Mouse (Mus musculus) intestine, embryonic 16.5 days (tissue): ENCODE data around the gene Tomm40. TPM values are rescaled to one million over a fixed set of nuclear protein-coding genes. Genes with fewer than 3 reads are reported as not detected.

Source experiments
- ATAC-seq: fragments of 200-750 bp; cut with Nextera tagmentation; 2 replicates; pipeline ENCODE4 v1.8.0; 2017; ENCODE audit warnings: moderate TSS enrichment, moderate library complexity
- H3K27ac ChIP-seq: fragments of 300-500 bp; sonication (generic); 2 replicates; pipeline ENCODE4 v1.5.1; 2014; ENCODE audit warnings: mild to moderate bottlenecking, low read length
- H3K27me3 ChIP-seq: fragments of 300-500 bp; sonication (generic); replicated peaks from 2 replicates; pipeline ENCODE4 v1.6.1; 2014; ENCODE audit warnings: low read length, control low read depth, mixed read lengths; ENCODE audit not compliant: control insufficient read depth, insufficient read depth
- H3K36me3 ChIP-seq: fragments of 300-500 bp; sonication (generic); 2 replicates; pipeline ENCODE4 v1.6.1; 2014; ENCODE audit warnings: low read length, control low read depth; ENCODE audit not compliant: control insufficient read depth, insufficient read depth
- H3K4me1 ChIP-seq: fragments of 300-500 bp; sonication (generic); 2 replicates; pipeline ENCODE4 v1.6.1; 2014; ENCODE audit warnings: low read length, control low read depth, mixed read lengths; ENCODE audit not compliant: control insufficient read depth, insufficient read depth
- H3K4me2 ChIP-seq: fragments of 300-500 bp; sonication (generic); 2 replicates; pipeline ENCODE4 v1.6.1; 2014; ENCODE audit warnings: low read depth, low read length, control low read depth
- H3K4me3 ChIP-seq: fragments of 300-500 bp; sonication (generic); 2 replicates; pipeline ENCODE4 v1.5.1; 2014; ENCODE audit warnings: mild to moderate bottlenecking, low read length
- H3K9ac ChIP-seq: fragments of 300-500 bp; sonication (generic); 2 replicates; pipeline ENCODE4 v1.6.1; 2014; ENCODE audit warnings: low read depth, low read length
- H3K9me3 ChIP-seq: fragments of 300-500 bp; sonication (generic); 2 replicates; pipeline ENCODE4 v1.6.1; 2016; ENCODE audit warnings: low read length, control low read depth; ENCODE audit not compliant: control insufficient read depth
- WGBS: fragments of 180-500 bp; shearing (Covaris S2); extraction: QIAGEN DNeasy Blood & Tissue Kit; methylation state at CpG from one replicate; pipeline ENCODE4 v1.1.7; 2014; 5-methylcytosine and 5-hydroxymethylcytosine counted together
- polyA plus RNA-seq: library from polyadenylated mRNA; unstranded; fragments of >200 nt; fragmentation: Nextera tagmentation; extraction: Ambion mirVana; gene quantifications from 2 replicates; pipeline ENCODE4 v1.2.1, GENCODE M21; 2015

Tomm40 gene
- polyA plus RNA-seq, 1 experiment from 2014 or later, result 143 TPM

GRCm38 (mm10) chr7:19736389-19737057 is 21.3 kb upstream of the Tomm40 start:
- Histone ChIP-seq H3K4me1 (peaks cover 6% of the 10 kb centered on the region; the same call in 1 of the 2 replicates), H3K9me3 (no peaks in the 10 kb centered on the region), H3K9ac (no peak overlapping the region), H3K4me2 (no peak overlapping the region), H3K27me3 (no peaks in the 10 kb centered on the region), H3K36me3 (peaks cover 38% of the 10 kb centered on the region), H3K27ac (no peak overlapping the region), H3K4me3 (no peak overlapping the region)
- WGBS, result 85% methylated on average over 16 of the region's 16 CpGs
- ATAC-seq, result no peak

- no peaks in the 10 kb centered on the region; the same call in 1 of the 2 replicates for H3K4me1 ChIP-seq
- ATAC-seq, result no peak
- WGBS, result 87% methylated on average over 10 of the region's 10 CpGs
- H3K4me2 ChIP-seq, result no peak overlapping the region
- no peak overlapping the region for H3K4me3 ChIP-seq
- no peaks in the 10 kb centered on the region for H3K27me3 ChIP-seq
- H3K9ac ChIP-seq, result no peak overlapping the region
- no peak overlapping the region for H3K27ac ChIP-seq
- no peaks in the 10 kb centered on the region for H3K9me3 ChIP-seq
- H3K36me3 ChIP-seq, result peaks cover 46% of the 10 kb centered on the region
Observed at GRCm38 (mm10) chr7:19734178-19734666, 19.0 kb upstream of the Tomm40 start.

GRCm38 (mm10) chr7:19726541-19726940 is 11.3 kb upstream of the Tomm40 start:
- WGBS, result 80% methylated on average over 4 of the region's 4 CpGs
- Histone ChIP-seq H3K27ac (no peak overlapping the region), H3K4me1 (0 out of 2 replicates have a peak, but pooled peaks cover 4% of the 10 kb centered on the region), H3K9me3 (peaks cover 6% of the 10 kb centered on the region; the same call in 1 of the 2 replicates), H3K27me3 (no peaks in the 10 kb centered on the region), H3K36me3 (peaks cover 41% of the 10 kb centered on the region), H3K4me3 (no peak overlapping the region), H3K9ac (no peak overlapping the region), H3K4me2 (no peak overlapping the region)
- ATAC-seq, result no peak

DNA sequence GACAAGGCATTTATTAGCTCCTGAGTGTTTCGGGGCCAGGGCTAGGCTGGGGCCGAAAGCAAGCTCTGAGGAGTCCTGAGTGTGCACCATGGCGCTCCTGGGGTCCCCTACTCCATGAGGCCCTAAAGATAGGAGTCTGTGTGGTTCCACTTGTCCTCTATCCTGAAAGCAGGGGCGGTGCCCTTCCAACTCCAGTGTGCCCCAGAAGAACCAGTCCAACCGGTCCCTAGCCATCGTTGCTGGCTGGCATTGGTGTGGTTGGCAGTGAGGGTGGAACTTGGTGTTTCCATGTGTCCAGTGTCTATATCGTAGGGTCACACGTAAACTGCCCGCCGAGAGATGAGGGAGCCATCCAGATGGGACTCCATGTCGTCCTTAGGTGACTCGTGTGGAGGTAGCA is 8.9 kb upstream of the Tomm40 start:
- H3K9me3 ChIP-seq, result peaks cover 15% of the 10 kb centered on the region
- 0 out of 2 replicates have a peak, but pooled peaks cover 4% of the 10 kb centered on the region for H3K4me1 ChIP-seq
- 0 out of 2 replicates have a peak, but pooled peaks have one; percentile 37 for ATAC-seq
- no peak overlapping the region for H3K27ac ChIP-seq
- 90% methylated on average over 12 of the region's 12 CpGs for WGBS
- H3K9ac ChIP-seq, result no peak overlapping the region
- no peak overlapping the region for H3K4me2 ChIP-seq
- H3K27me3 ChIP-seq, result no peaks in the 10 kb centered on the region
- H3K4me3 ChIP-seq, result no peak overlapping the region
- H3K36me3 ChIP-seq, result peaks cover 40% of the 10 kb centered on the region

DNA sequence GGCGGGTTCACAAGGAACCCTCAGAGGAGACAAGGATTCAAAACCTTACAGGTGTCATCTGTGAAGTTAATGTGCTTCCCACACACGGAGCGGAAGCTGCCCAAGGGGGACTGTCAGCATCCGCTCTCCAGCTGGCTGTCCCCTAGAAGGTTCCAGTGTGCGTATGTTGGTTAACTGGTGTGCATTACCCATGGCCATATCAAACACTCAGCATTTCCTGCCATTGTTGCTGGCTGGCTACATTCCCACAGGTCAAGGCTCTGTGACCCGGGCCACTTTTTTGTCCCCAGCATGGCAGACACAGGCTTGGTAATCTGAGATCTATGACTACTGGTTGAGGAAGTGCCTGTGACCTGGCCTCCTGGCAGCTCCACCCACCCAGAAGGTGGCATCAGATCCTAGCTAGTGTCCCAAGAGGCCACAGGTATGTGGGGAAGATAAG is 7.5 kb upstream of the Tomm40 start:
- Histone ChIP-seq H3K36me3 (peaks cover 38% of the 10 kb centered on the region), H3K27ac (peak overlapping the region; percentile 34)
- peak; percentile 36 for ATAC-seq

DNA sequence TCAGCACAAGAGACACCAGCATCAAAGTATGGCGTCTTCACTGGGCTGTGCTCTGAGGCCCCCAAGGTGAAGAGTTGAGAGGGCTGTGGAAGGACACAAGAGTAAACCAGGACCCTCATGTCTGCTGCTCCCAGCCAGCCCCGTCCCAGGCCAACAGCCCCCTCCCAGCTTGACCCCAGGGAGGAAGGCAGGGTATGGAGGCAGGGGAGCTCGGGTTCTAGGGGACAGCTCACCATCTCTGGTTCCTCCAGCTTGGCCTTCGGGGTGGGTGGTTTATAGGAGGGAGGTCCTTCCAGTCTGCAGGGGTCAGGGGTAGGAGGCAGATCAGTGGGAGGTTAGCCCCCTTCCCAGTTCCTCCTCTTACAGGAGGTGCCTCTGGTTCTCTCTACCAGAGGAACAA is 4.0 kb upstream of the Tomm40 start:
- ATAC-seq, result no peak
- Histone ChIP-seq H3K27ac (no peak overlapping the region), H3K9ac (no peak overlapping the region), H3K4me2 (no peak overlapping the region), H3K4me3 (no peak overlapping the region), H3K36me3 (peaks cover 17% of the 10 kb centered on the region), H3K4me1 (peaks cover 10% of the 10 kb centered on the region), H3K9me3 (peaks cover 15% of the 10 kb centered on the region), H3K27me3 (no peaks in the 10 kb centered on the region)
- WGBS, result 90% methylated on average over 4 of the region's 4 CpGs

More for the DNA sequence above, 7.5 kb upstream of the Tomm40 start:
- Histone ChIP-seq H3K4me1 (0 out of 2 replicates have a peak, but pooled peaks cover 4% of the 10 kb centered on the region), H3K9me3 (peaks cover 15% of the 10 kb centered on the region), H3K4me2 (no peak overlapping the region), H3K27me3 (no peaks in the 10 kb centered on the region), H3K4me3 (no peak overlapping the region), H3K9ac (no peak overlapping the region)
- 89% methylated on average over 6 of the region's 6 CpGs for WGBS

DNA sequence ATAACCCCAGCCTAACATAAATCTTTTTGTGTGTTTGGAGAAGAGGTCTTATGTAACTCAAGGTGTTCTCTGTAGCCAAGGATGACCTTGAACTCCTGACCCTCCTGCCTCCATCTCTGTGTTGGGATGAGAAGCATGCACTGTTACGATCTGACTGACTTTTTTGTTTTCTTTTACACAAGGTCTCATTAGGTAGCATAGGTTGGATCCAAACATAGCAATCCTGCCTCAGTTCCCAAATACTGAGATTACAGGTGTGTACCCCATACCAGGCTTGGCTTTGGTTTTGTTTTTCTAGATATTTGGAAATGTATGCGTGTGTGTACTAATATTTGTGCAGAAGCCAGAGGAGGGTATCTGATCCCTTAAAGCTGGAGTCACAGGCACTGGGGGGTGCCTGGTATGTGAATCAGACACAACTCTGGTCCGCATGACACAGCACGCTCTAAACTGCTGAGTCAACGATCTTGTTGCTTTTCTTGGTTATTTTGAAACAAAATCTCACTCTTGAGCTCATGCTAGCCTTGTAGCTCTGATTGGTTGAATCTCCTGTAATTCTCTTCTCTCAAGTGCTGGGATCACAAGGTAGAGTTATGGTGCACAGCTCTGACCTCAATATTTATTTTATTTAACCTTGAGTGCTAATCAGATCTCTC is 3.2 kb upstream of the Tomm40 start:
- peaks cover 22% of the 10 kb centered on the region for H3K36me3 ChIP-seq
- peaks cover 15% of the 10 kb centered on the region for H3K9me3 ChIP-seq

GRCm38 (mm10) chr7:19717346-19717745 is 2.1 kb upstream of the Tomm40 start:
- Histone ChIP-seq H3K36me3 (peaks cover 27% of the 10 kb centered on the region), H3K27me3 (no peaks in the 10 kb centered on the region), H3K4me1 (peaks cover 18% of the 10 kb centered on the region), H3K9me3 (peaks cover 15% of the 10 kb centered on the region), H3K27ac (no peak overlapping the region), H3K9ac (no peak overlapping the region), H3K4me3 (no peak overlapping the region), H3K4me2 (no peak overlapping the region)
- WGBS, result 88% methylated on average over 4 of the region's 4 CpGs
- no peak for ATAC-seq

More for the DNA sequence above, 3.2 kb upstream of the Tomm40 start:
- H3K4me3 ChIP-seq, result no peak overlapping the region
- no peak overlapping the region for H3K9ac ChIP-seq
- no peaks in the 10 kb centered on the region for H3K27me3 ChIP-seq
- ATAC-seq, result no peak
- WGBS, result 88% methylated on average over 5 of the region's 5 CpGs
- H3K27ac ChIP-seq, result no peak overlapping the region
- no peak overlapping the region for H3K4me2 ChIP-seq
- peaks cover 18% of the 10 kb centered on the region for H3K4me1 ChIP-seq

DNA sequence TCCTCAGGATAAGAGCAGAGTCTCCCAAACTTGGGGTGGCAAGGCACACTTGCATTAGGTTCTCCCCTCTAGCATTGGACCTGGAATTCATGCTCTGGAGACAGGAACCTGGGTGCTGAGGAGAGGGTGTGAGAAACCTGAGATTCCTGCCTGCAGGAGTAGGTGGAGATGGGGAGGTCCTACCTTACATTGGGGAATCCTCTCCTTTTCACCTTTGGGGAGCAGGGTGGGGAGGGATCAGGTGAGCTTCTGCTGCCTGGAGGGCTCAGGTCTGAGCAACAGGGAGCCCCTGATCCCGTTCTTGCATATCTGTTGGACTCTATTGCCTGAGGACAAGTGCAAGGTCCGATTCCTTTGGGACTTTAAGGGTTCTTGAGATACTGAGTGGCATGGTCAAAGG is 1.6 kb upstream of the Tomm40 start:
- ATAC-seq, result no peak
- H3K9me3 ChIP-seq, result peaks cover 12% of the 10 kb centered on the region
- H3K4me3 ChIP-seq, result peak overlapping the region; percentile 45; the same call in 1 of the 2 replicates
- 0 out of 2 replicates have a peak overlapping the region, but pooled peaks have one; percentile 22 for H3K27ac ChIP-seq
- H3K4me2 ChIP-seq, result peak overlapping the region; percentile 71; the same call in 1 of the 2 replicates
- H3K36me3 ChIP-seq, result peaks cover 27% of the 10 kb centered on the region
- H3K9ac ChIP-seq, result 0 out of 2 replicates have a peak overlapping the region, but pooled peaks have one; percentile 15
- H3K27me3 ChIP-seq, result no peaks in the 10 kb centered on the region
- WGBS, result 86% methylated on average over 2 of the region's 2 CpGs
- peaks cover 18% of the 10 kb centered on the region for H3K4me1 ChIP-seq
